Mouse (Mus musculus) hematopoietic stem cell, adult 5-6 weeks (primary cell): ENCODE results near the gene Tbxas1. TPM values are rescaled to one million over a fixed set of nuclear protein-coding genes. Genes with fewer than 3 reads are reported as not detected.

Experiments
- ATAC-seq, 2 experiments: fragments of 125-278 bp in 1 of 2; replicated peaks in 1 of 2; 2 replicates each; pipeline ENCODE4 v1.8.0; 2016 to 2017; ENCODE audit warnings: inconsistent platforms in 2 of 2, mild to moderate bottlenecking in 2 of 2, moderate number of reproducible peaks in 2 of 2, low read depth in 1 of 2, moderate TSS enrichment in 1 of 2; ENCODE audit not compliant: low FRiP score in 2 of 2, poor library complexity in 2 of 2, severe bottlenecking in 2 of 2, insufficient read depth in 1 of 2, low TSS enrichment in 1 of 2
- total RNA-seq: library from RNA; stranded (forward); fragments of 172-1452, 232-1000 nt; gene quantifications from 2 replicates; pipeline ENCODE4 v1.2.3, GENCODE M21; 2017

The Tbxas1 gene
- total RNA-seq, 1 experiment from 2014 or later, result 53.0 TPM

DNA sequence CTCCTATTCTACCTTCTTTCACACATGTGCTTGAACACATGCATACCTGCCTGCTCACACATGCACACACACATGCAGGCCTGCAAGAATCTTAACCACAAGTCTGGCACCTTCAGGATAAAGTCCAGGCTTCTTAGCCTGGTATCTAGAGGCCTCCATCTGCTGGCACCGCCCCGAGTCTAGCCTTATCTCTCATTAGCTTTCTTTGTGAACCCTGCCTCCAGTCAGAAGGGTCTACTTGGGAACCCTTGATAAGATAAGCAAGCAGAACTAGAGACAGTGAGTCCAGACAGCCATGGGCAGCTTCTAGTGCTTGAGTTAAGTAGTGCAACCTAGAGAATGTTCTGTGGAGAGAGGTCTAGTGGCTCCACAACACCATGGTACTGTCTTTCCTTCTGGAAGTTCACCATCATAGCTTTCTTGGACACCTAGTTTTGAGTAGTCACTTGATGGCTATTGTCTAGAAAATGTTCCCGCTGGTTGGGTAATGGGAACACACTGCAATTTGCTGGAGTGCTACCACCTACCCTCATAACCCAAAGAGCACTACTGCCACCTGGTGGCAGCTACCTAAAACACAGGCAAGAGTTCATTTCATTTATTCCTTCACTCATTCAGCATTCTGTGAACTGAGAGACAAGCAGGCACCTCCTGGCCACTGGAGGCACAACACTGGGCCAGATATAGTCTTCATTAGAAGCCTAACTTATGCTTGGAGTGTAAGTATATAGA, 35.8 kb downstream of the Tbxas1 start:
- peak; percentile 58 to 76 for ATAC-seq

DNA sequence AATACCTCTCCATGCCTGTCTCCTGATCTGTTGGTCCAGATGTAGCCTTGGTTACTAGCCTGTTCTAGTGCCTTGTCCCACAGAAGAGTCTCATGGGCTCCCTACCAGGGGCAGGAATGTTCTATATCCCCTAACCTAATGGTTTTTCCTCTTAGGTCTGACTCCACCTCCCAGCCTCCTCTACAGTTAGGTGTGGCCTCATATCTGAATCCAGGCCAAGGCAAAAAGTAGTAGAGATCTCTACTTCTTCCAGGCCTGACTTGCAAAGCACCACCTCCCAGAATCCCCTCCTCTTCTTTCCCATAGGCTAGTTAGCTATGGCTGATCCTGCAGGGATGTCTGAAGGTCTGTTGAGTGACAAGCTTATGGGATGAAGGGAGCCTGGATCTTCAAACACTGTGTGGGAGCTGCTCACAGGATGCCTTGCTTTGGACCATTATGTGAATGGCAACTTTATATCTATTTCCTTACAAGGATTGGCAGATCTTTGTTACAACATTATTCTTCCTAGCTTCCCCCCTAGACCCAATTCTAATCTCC, 37.0 kb downstream of the Tbxas1 start:
- no peak for ATAC-seq

DNA sequence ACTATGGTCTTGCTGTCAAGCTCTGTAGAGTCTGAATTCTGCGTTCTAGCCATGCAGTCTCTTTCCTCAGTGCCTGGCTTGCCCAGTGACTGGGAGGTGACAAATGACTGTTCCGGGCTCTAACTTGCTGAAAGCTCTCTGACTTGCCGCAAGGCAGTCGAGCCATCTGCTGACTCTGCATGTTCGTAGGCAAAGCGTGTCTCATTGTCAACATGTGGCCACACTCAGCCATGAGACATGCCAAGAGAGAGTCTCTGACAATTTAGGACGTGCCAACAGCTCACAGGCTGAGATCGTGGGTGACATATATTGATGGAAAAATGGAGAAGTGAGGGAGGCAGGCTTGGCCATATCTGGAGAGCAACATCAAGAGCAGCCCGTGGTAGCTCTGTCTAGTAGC, 37.6 kb downstream of the Tbxas1 start:
- no peak for ATAC-seq

DNA sequence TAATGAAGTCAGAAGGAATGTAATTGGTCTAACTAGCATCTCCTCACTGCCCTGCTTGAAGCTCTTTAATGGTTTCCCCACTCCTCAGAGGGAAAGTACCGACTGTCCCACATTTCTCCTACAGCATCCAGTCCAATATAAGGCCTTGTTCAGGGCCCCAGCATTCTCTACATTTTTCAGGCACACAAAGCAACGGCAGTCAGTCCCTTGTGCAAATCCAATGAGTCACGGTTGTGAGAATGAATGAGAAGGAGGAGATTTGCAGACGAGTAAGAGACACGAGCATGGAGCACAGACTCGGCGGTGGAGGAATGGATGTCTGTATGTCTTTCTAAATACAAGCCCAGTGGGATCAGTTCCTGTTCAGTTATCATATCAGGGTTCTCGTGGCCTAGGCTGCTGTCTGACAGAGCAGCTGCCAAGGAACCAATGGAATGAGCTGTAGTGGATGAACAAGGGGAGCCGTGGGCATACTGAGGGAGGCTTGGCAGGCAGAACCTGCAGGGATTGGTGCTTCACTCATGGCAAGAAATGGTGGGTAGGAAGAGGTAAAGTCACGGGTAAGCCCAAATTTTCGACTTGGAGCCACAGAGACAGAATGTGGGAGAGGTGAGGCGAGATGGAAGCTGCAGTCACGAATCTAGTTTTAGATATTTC, 38.3 kb downstream of the Tbxas1 start:
- no peak for ATAC-seq

DNA sequence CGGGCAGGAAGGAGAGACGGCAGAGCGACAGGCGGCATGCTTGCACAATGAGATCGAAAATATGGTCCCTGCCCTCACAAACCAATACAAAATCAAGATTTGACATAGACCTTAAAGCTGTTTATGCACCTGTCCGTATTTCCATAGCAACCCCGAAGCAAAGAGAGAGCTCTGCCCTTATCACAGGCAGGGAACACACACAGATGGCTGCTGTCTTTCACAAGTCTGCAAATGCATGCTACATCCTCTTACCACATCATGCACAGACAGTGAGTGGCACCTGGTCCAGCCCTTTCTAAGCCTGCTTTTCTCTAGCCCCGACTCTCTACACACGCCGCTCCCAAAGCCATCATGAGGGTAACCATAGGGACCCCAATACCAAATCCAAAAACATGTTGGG, 39.0 kb downstream of the Tbxas1 start:
- no peak for ATAC-seq

DNA sequence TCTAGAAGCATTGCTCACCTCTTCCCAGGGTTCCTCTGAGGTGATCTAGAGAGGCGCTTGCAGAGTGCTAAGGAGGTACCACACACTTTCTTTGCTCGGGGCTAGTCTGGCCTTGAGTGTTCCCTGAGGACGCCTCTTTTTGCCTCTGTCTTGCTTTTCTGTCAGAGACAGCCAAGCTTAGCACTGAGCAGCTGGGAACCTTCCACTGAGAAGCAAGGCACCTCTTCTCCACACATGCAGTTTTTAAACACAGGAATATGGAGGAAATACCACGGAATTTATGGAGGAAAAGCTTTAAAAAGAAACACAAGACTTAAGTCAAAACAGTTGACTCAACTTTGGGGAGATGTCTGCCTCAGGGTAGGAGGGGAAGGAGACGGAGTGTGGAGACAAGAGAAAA, 40.6 kb downstream of the Tbxas1 start:
- ATAC-seq, result no peak

DNA sequence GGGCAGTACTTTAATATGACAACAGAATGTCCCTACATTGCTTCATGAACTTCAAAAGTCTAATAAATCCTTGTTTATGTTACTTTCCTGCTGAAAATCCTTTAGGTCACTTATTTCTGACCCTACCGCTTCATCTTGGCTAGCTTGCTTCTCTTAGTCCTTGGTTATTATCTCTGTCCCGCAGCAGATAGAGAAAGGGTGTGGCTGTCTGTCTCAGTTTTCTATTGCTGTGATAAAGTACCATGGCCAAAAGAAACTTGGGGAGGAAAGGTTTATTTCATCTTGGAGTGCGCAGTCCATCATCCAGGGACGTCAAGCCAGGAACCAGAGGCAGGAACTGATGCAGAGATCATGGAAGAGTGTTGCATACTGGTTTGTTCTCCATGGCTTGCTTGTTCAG, 41.4 kb downstream of the Tbxas1 start:
- ATAC-seq, result no peak

DNA sequence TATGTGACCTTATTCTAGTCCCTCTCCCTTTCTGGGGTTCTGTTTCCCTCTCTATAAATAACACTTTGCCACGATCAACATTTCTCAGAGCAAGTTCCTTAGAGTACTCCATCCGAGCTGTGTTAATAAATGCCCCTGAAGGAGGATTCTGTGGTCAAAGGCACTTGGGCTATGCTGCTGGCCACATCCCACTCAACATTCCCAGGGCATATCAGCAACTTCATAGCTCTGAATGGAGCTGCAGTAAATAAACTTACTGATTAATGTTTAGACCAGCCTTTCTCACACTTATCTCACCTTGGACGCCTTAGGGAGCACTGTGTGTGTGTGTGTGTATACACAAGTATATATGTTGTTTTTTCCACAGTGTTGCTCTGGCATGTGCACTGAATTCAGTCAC, 42.2 kb downstream of the Tbxas1 start:
- ATAC-seq, result no peak

DNA sequence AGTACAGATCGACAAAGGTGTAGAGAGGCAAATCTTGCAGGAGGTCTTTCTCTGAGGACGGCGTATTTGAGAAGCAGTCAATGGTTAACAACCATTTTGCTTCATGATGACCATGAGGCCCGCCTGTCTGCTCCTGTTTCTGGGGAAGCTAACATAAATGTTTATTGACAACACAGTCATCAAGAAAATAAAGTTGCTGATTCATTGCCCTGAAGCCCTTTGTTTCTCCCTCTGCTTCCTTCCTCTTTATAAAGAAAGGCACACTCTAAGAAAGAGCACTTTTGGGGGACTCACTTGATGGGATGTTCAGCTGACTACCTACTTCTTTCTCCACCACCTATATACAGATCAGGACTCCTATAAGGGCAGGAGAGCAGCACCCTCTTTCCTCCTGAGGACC, 43.5 kb downstream of the Tbxas1 start:
- peak; percentile 46 to 67 for ATAC-seq

DNA sequence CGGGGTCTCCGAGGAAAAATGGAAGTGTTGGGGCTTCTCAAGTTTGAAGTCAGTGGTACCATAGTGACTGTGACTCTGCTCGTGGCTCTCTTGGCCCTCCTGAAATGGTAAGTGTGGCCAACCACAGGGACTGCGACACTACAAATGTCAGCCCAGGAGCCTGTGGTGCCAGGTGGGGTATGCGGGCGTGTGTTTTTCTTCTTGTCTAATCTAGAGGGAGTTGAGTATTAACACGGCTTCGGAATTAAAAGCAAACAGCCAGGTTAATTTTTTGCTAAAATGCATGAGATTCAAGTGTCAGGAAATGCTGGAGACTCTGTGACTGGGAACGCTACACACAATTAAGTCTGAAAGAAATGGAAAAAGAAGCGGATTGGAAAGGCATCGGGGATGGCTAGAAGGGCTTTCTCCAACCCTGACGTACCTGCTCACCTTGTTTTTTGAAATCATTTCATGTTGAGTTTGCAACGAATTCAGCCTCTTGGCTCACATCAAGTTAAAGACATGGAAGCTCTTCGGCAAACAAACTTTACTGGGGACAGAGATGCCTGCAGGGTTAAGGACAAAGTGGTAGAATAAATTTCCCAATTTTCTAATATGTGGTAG, 44.0 kb downstream of the Tbxas1 start:
- peak; percentile 57 to 61 for ATAC-seq

DNA sequence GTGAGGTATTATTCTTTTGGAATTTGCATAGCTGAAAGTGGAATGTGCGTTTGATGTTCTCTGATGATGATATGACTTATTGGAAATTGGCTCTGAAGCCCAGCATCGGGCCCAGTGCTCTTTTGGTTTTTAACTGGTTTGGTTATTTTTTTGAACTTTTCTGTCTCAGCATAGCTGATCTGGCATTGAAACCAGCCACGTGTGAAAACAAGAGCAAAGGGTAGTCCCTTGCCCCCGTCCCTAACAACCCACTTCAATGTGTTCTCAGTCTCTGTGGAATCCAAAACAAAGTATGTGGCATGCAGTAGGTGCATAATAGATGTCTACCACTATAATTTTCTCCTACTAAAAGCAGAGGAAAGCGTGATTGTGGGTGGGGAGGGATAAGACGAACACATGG, 44.9 kb downstream of the Tbxas1 start:
- ATAC-seq, result no peak

DNA sequence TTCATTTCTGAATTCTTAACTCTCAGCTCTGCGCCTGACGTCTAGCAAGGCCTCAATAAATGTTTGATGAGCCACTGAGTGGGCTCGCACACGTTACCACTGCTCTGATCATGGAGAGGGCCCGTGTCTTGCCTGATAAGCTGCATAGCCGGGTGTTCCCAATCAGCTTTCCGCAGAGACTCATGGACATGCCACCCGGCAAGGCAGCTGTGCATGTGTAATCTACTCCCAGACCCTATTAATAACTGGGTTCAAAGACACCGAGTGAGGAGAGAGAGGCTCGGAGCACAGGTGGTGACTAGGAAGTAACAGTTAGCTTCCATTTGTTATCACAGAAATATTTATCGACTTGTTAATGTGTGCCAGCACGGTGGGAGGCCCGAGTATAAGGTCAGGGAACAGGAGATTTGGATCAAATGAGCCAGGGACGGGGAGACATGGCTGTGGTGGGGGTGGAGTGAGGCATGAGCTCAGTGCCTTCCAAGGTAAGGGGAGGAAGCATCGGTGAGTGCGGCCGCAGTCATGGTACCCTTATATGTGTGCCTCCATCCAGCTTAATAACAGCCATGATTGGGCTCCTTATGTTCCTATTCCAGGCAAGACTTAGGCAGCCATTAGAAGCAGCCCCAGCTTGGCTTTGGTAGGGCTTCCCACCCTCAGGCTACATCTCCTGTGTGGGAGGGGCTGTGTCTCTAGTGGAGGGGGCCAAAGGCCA, 46.0 kb downstream of the Tbxas1 start:
- ATAC-seq, result no peak

DNA sequence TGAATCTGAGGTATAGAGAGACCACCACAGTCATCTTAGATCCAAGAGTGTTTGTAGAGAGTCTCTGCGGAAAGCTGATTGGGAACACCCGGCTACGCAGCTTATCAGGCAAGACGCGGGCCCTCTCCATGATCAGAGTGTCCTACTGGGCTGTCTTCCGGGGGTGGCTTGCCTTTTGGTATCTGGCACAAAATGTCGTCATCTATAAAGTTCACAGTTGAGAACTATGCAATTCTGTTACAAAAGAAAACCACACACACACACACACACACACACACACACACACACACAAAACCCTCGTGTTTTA, 46.6 kb downstream of the Tbxas1 start:
- ATAC-seq, result no peak

DNA sequence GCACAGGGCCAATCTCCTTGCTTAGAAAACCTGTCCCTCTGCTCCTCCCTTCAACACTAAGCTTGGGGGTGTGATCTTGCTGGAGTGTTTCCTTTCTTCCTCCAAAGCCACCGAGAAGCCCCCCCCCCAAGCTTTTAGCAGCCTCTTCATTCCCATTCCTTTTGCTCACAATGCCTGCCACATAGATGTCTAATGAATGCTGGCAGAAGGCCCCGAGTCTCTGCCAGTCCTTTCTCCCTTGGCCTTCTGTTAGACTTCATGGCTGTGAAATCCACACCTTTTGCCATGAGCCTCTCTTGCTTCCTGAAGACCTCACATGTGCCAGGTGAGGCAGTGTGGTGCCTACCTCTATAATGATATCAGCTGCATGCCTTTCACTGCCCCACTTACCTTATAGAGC, 47.3 kb downstream of the Tbxas1 start:
- ATAC-seq, result no peak

DNA sequence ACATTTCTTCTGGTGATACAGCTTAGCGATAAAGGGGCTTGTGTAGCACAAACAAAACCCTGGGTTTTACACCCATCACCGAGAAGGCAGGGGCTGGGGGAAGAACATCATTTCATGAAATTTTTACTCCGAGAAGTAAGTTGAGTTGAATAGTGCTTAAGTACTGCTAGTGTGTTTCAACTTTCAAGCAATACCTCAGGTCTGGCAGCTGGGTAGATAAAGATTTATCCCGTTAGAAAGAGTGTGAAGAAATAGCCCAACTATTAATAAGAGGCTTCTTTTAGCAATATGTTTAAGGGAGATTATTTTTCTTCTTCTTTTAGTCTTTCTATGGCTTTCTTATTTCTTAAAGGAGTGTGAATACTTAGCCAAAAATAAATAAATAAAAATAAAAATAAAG, 48.2 kb downstream of the Tbxas1 start:
- ATAC-seq, result no peak

DNA sequence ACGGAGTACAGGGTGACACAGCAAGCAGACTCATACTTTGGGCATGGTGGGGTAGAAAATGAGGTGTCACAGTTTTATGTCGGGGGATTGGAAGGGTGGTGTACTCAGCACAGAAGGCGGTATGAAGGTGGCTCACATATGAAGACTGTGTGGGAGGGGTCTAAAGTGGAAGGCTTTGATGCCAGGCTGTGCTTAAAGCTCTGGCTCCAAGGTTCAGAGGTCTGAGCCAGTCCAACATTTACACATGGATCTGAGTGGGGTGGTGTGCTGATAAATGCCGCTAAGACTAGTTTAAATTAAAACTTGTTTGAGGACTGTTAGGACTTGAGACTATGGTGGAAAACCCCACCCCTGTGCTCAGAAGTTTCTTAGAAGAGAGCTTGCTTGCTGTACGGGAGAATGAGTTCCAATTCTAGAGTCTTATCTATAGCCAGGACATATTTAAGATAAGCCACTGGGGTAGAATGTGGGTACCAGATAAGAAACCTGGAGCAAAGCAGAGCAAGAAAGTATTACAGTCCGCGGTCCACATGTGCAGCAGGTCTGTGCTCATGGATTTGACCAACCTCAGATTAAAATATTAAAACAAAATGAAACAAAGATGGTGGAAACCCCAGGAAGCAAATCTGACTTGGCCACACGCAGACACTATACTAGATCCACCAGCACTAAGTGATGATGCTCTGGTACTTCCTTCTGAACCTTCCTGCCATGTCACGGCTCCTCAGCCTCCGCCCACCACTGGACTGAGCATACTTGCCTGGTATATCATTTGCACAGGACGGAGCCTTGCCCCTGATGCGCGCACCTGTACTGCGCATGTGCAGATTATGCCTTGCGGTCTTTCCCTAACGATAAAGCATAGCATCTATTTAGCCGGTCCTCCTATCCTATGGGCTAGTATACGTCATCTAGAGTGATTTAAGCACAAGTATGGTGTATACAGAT, 48.9 kb downstream of the Tbxas1 start:
- peak; percentile 7 to 33; a peak in 2 of 4 replicates for ATAC-seq

DNA sequence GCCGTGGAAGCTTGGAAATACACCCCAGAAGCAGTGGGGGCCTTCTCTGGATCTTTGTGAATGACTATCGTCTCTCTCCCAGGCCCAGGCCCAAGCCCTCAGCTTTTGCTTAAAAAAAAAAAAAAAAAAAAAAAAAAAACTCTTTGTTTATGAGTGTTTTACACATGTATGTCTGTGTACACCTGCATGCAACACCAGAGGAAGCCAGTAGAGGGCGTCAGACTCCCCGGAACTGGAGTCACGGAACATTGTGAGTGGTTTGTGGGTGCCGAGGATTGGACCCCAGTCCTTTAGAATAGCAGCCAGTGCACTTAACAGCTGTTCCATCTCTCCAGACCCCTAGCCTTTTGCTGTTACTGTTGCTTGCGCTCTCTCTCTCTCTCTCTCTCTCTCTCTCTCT, 50.5 kb downstream of the Tbxas1 start:
- no peak for ATAC-seq
